Mouse (Mus musculus) limb, embryonic 10.5 days (tissue): ENCODE results near the gene Nr2f2. TPM values are rescaled to one million over a fixed set of nuclear protein-coding genes. Genes with fewer than 3 reads are reported as not detected.

Experiments used
- DNase-seq: peaks from one replicate; pipeline ENCODE4 v3.0.0-alpha.2; 2017; ENCODE audit warnings: low spot score
- H3K27ac ChIP-seq: fragments of 300-500 bp; sonication (generic); 2 replicates; pipeline ENCODE4 v1.5.1; 2016; ENCODE audit warnings: mild to moderate bottlenecking
- H3K27me3 ChIP-seq: fragments of 300-500 bp; sonication (generic); 2 replicates; pipeline ENCODE4 v1.6.1; 2016; ENCODE audit warnings: low read depth, mild to moderate bottlenecking; ENCODE audit not compliant: poor library complexity, severe bottlenecking
- H3K36me3 ChIP-seq: fragments of 300-500 bp; sonication (generic); 2 replicates; pipeline ENCODE4 v1.6.1; 2016; ENCODE audit warnings: mild to moderate bottlenecking, moderate library complexity
- H3K4me1 ChIP-seq: fragments of 300-500 bp; sonication (generic); 2 replicates; pipeline ENCODE4 v1.6.1; 2016
- H3K4me3 ChIP-seq: fragments of 300-500 bp; sonication (generic); 2 replicates; pipeline ENCODE4 v1.5.1; 2016; ENCODE audit warnings: mild to moderate bottlenecking, moderate library complexity
- H3K9me3 ChIP-seq: fragments of 300-500 bp; sonication (generic); replicated peaks from 2 replicates; pipeline ENCODE4 v1.6.1; 2016; ENCODE audit warnings: mild to moderate bottlenecking
- WGBS: fragments of 180-500 bp; shearing (Covaris S2); methylation state at CpG from one replicate; pipeline ENCODE4 v1.1.7; 2016; 5-methylcytosine and 5-hydroxymethylcytosine counted together
- polyA plus RNA-seq: library from polyadenylated mRNA; unstranded; fragments of >200 nt; fragmentation: Nextera tagmentation; extraction: Ambion mirVana; gene quantifications from 2 replicates; pipeline ENCODE4 v1.2.1, GENCODE M21; 2016

Gene Nr2f2
- polyA plus RNA-seq, 1 experiment from 2014 or later, result 56.8 TPM

DNA sequence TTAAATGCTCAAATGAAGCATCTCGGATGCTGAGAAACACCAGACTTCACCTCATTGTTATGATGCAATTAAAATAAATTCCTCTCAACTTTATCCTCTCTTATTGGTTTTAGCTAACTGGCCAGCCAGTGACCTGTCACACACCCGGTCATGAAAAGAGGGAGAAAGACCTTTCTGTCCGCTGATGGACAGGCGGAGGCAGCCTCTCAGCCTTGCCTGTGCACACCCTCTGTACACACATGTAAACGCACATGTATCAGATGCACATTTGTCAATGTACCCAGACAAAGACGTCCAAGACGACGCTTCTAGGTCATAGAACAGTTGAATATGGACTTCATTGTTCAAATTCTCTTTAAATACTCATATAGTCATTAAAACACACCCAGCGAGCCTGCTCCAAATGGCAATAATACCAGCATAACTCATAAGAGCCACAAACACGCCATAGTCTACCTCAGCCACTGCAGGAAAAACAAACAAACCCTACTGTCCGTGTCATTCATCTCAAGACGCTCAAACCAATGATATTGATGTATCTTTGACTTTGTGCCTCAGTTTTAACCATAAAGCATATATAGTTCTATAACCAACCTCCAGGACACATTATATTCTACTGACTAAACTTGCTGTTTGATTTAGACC lies 3.9 kb downstream of the Nr2f2 start:
- H3K27me3 ChIP-seq, result peaks cover 23% of the 10 kb centered on the region
- DNase-seq, result peak; percentile 42
- peaks cover 43% of the 10 kb centered on the region for H3K4me1 ChIP-seq
- H3K36me3 ChIP-seq, result peaks cover 12% of the 10 kb centered on the region
- H3K9me3 ChIP-seq, result no peaks in the 10 kb centered on the region
- H3K4me3 ChIP-seq, result peak overlapping the region; percentile 92
- H3K27ac ChIP-seq, result peak overlapping the region; percentile 100
- WGBS, result 1% methylated on average over 12 of the region's 12 CpGs

DNA sequence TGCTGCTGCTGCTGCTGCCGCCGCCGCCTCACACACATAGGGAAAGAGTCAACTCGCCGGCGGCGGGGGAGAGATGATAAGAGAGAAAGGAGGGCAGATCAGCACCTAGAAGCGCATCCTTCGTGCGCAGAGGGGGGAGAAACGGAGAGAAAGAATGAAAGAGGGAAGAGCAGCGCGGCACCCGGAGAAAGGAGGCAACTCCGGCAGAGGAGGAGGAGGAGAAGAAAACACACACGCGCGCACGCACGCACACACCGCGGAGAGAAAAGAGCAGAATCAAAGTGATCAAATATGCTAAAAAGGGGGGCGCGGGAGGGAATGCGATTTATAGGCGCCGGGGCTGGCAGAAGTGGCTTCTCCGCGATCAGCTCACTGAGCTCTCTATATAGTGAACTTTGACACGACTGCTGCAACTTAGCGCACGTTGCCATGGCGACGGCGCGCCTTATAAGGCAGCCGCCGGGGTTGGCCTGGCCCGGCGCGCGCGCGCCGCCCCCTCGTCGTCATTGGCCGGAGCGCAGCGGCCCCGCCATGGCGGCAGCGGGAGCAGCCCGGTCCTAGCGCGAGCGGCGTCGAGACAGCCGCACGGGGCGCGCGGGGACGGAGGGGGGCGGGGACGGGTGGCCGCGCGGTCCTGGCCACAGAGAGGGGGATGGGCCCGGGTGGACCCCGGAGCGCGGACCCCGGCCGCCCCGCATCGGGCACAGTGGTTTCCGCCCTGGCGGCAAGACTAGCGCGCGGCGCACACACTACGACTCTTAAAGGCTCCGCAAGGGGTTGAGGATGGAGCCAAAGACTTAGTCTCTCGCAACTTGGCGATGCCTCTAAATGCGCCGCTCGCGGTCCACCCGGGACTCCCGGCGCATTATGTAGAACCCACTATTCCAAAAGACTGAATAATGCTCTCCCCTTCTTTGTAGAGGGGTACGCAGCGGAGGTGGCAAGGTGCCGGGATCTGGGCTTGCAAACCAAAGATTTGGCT lies 4.9 kb downstream of the Nr2f2 start:
- under 1% methylated on average over 98 of the region's 98 CpGs for WGBS
- Histone ChIP-seq H3K4me3 (peak overlapping the region; percentile 92), H3K27me3 (peaks cover 13% of the 10 kb centered on the region; the same call in 1 of the 2 replicates), H3K9me3 (no peaks in the 10 kb centered on the region), H3K27ac (peak overlapping the region; percentile 100), H3K4me1 (peaks cover 43% of the 10 kb centered on the region), H3K36me3 (peaks cover 22% of the 10 kb centered on the region)
- DNase-seq, result peak; percentile 96

DNA sequence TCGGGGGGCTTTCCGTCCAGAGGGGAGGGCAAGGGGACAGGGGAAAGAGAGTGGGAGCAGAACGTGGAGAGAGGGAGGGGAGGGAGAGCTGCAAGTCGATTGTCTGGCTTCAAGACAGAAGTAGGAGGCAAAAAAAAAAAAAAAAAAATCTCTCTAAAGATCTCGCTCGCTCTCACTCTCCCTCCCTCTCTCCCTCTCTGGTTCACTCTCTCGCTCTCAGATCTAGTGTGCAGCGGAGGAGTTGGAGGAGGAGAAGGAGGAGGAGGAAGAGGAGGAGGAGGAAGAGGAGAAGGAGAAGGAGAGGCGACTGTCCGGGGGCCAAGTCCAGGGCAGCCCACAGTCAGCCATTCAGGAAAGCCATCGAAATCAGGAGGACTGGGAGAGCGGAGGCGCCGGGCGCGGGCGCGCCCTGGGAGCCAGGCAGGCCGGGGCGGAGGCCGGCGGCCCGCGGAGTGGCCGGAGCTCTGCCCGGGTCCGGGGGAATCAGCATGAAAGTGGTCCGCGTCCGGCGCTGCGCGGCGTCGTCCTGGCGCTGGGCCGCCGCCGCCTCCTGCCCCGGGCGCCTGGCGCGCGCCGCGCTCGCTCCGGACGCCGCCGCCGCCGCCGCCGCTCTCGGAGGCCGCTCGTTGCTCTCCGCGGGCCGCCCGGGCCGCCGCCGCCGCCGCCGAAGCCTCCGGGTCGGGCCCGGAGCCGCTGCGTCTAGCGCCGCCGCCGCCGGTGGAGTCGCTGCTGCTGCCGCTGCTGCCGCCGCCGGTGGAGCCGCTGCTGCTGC lies 5.7 kb downstream of the Nr2f2 start:
- Histone ChIP-seq H3K9me3 (no peaks in the 10 kb centered on the region), H3K4me3 (peak overlapping the region; percentile 92), H3K27me3 (peaks cover 12% of the 10 kb centered on the region; the same call in 1 of the 2 replicates), H3K27ac (peak overlapping the region; percentile 100), H3K4me1 (peaks cover 43% of the 10 kb centered on the region), H3K36me3 (peaks cover 31% of the 10 kb centered on the region)
- DNase-seq, result peak; percentile 66
- 15% methylated on average over 84 of the region's 84 CpGs for WGBS

DNA sequence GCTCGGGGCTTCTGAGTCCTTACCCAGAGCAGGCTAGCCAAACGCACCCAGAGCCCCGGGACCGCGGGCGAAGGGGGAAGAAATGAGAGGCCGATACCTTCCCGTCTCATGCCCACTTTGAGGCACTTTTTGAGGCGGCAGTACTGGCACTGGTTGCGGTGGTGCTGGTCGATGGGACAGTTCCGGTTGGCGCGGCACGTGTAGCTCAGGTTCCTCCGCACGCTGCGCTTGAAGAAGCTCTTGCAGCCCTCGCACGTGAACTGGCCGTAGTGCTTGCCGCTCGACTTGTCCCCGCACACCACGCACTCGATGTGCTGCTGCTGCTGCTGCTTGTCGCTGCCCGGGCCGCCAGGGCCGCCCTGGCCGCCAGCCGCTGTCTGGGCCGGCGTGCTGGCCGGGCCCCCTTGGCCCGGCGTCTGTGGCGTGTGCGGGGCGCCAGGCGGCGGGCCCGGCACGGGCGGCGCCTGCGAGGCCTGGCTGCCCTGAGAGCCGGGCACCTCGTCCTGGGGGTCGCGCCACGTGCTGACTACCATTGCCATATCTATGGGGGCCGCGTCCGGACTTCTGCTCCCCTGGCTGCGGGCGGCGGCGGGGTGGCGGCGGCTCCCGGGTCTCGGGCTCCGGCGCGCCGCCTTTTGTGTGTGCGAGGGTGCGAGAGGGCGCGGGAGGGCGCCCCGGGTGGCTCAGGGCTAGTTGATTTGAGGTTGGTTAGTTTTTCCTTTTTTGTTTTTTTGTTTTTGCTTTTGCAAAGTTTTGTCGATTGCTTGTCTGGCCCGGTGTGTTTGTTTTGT lies 6.5 kb downstream of the Nr2f2 start:
- Histone ChIP-seq H3K4me1 (peaks cover 46% of the 10 kb centered on the region), H3K27ac (peak overlapping the region; percentile 100), H3K9me3 (no peaks in the 10 kb centered on the region), H3K36me3 (peaks cover 38% of the 10 kb centered on the region), H3K4me3 (peak overlapping the region; percentile 92), H3K27me3 (peaks cover 12% of the 10 kb centered on the region; the same call in 1 of the 2 replicates)
- DNase-seq, result peak; percentile 74
- WGBS, result under 1% methylated on average over 75 of the region's 75 CpGs

DNA sequence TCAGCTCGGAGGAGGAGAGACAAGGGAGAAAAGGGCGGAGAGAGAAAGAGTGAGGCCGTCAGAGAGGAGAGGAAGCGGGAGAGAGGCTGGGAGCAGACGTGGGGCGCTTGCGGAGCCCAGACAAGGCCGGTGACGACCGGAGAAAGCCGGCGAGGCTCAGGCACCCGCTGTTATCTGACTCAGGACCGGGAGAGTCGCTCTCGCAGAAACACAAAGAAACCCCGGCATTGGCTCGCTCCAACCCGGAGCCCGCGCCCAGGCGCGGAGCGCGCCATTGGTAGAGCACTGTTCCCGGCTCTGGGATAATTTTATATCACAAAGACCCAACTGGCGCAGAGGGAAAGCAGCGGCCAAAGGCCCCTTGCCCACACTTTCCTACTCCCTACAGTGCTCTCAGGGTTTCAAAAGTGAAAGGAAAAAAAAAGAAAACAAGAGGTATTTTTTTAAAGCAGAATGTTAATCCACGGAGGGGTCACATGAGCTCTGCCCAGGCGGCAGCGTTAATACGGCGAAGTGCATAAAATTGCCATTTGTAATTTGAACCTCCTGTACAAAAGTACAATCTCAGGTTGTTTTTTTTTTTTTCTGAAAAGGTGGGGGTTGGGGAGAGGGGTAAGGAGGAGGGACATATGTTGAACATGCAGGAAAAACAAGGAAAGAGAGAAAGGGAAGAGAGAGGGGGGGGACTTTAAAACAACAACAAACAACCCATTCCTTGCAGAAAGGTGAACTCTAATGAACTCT lies 7.5 kb downstream of the Nr2f2 start:
- H3K4me3 ChIP-seq, result peak overlapping the region; percentile 92
- peaks cover 51% of the 10 kb centered on the region for H3K4me1 ChIP-seq
- peak overlapping the region; percentile 100 for H3K27ac ChIP-seq
- DNase-seq, result peak; percentile 75
- no peaks in the 10 kb centered on the region for H3K9me3 ChIP-seq
- H3K27me3 ChIP-seq, result peaks cover 12% of the 10 kb centered on the region; the same call in 1 of the 2 replicates
- H3K36me3 ChIP-seq, result peaks cover 46% of the 10 kb centered on the region
- WGBS, result under 1% methylated on average over 33 of the region's 33 CpGs

DNA sequence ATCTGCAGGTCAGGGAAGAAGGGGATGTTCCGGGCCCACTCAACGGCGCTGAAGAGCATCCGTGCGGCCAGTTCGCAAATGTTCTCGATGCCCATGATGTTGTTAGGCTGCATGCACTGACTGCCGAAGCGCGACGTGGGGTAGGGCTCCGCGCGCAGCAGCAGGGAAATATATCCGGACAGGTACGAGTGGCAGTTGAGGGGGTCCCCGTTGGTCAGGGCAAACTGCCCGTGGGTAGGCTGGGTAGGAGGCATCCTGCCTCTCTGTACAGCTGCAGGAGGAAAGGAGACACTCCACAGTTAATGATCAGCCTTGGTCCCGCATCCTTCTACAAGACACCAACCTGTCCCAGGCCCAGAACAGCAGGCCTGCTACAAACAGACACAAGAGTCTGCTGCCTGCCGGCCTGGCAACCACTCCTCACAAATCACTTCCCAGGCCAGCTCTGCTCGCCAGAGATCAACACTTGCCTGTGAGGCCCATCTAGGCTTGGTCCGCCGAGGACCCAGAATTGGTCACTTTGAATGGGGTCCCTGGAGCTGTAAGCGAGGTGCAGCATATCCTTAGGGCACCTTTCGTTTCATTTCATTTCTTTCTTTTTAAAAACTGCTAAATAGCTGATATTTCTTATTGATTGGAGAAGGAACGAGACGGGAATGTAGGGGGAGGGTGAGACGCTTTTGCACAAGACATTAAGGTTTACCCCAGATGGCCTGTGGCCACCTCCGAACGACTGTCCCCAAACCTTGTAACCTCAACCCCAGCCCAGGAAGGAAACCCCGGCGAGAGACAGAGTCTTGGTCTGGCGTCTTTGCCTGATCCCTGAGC lies 8.3 kb downstream of the Nr2f2 start:
- Histone ChIP-seq H3K27me3 (peaks cover 6% of the 10 kb centered on the region; the same call in 1 of the 2 replicates), H3K4me1 (peaks cover 55% of the 10 kb centered on the region), H3K27ac (peak overlapping the region; percentile 100), H3K4me3 (peak overlapping the region; percentile 92), H3K9me3 (no peaks in the 10 kb centered on the region), H3K36me3 (peaks cover 46% of the 10 kb centered on the region)
- DNase-seq, result peak; percentile 69
- WGBS, result under 1% methylated on average over 33 of the region's 33 CpGs

DNA sequence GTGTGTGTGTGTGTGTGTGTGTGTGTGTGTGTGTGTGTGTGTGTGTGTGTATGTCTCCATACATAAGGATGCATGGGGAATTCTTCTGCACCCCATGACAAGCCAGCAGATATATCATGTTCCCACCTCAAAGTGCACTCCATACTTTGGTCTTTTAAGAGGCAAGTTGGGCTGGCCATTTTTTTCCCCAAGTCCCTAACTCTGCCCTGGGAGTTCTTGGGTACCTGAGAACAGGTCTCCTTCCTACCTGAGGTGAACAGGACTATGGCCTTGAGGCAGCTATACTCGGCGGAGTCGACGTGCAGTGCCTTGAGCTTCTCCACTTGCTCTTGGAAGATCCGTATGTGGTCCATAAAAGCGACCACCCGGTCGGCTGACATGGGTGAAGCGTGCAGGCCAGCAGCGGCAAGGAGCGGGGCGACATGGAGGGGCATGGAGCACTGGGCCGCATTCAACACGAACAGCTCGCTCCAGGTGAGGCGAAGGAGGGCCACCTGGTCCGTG lies 9.0 kb downstream of the Nr2f2 start:
- H3K4me1 ChIP-seq, result peaks cover 59% of the 10 kb centered on the region
- peaks cover 2% of the 10 kb centered on the region; the same call in 1 of the 2 replicates for H3K27me3 ChIP-seq
- peak overlapping the region; percentile 92 for H3K4me3 ChIP-seq
- 2% methylated on average over 17 of the region's 17 CpGs for WGBS
- H3K27ac ChIP-seq, result peak overlapping the region; percentile 100
- H3K9me3 ChIP-seq, result no peaks in the 10 kb centered on the region
- DNase-seq, result peak; percentile 34
- peaks cover 46% of the 10 kb centered on the region for H3K36me3 ChIP-seq

DNA sequence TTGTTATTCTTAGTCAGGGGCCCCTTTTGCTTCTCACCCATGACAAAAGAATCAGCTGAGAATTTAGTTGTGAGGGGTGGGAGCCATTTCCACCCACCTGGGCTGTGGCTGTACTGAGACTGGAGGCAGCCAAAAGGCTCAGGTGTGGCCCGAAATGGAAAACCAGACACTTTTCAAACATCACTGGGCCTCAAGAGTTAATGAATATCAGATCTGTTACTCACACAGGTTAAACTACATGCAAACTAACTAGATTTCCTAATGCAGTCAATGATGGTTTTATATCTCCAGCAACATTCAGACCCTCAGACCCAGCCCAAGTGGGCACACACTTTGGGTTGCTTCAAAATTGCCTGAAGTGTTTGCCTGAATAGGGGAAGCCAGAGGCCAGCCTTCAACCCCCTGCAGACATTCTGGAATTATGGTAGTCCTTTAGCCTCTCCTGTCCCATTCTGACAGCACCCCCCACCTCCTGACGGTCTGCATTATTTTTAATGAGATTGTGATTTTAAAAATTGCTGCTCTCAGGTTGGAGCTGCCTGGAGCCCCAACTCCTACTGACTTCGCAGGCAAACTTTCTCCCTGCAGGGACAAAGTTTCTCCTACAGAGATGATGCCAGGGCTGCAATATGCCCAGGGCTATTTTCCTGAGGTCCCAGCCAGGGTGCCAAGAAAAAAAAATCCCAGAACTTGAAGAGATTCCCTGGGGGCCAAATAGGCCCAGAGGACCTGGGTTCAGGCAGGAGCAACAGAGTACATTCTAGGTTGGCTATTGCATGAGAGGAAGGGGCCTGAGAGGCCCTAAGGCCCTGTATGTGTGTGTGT lies 9.6 kb downstream of the Nr2f2 start:
- peak overlapping the region; percentile 92 for H3K4me3 ChIP-seq
- peak; percentile 34 for DNase-seq
- no peaks in the 10 kb centered on the region for H3K27me3 ChIP-seq
- peaks cover 46% of the 10 kb centered on the region for H3K36me3 ChIP-seq
- peaks cover 60% of the 10 kb centered on the region for H3K4me1 ChIP-seq
- peak overlapping the region; percentile 100 for H3K27ac ChIP-seq
- H3K9me3 ChIP-seq, result no peaks in the 10 kb centered on the region
- WGBS, result 15% methylated on average over 3 of the region's 3 CpGs

DNA sequence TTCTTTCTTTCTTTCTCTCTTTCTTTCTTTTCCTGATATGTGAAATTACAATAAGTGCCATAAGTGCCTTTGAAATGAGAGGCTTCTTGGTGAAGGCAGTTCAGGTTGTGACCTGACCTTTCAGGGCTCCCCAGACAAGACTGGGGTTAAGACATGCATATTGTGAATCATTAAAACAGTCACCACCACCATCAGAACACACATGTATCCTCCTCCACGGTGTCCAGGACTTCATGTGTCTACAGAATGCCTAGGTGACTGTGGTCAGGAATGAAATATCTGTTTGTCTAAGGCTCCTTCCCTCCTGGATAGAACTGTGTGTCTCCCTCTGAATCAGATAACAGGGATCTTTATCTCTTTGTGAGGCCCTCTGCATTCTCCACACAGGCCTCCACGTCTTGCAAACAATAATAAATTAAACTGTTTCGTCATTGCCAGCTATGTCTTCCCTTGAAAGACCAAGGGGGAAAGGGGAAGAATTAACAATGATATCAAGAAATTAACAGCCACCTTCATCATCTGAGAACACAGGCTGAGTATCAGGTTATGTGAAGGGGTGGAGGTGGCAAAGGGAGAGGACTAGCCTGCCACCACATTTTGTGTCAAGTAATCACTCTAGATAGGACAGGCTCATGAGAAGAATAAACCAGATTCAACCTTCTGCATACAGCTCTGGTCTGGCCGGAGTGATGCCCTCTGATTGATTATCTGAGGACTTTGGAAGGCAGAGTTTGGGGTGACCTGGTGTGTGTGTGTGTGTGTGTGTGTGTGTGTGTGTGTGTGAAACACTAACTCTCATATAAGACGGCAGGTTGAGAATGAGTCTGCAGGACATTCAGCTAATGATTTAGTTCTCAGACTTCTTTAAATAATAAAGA lies 10.6 kb downstream of the Nr2f2 start:
- Histone ChIP-seq H3K27ac (peak overlapping the region; percentile 100; the same call in 1 of the 2 replicates), H3K36me3 (peaks cover 46% of the 10 kb centered on the region), H3K4me3 (peak overlapping the region; percentile 92), H3K27me3 (no peaks in the 10 kb centered on the region), H3K4me1 (peaks cover 62% of the 10 kb centered on the region), H3K9me3 (no peaks in the 10 kb centered on the region)
- DNase-seq, result peak; percentile 34
- 3% methylated on average over 5 of the region's 5 CpGs for WGBS
